Mouse (Mus musculus) layer of hippocampus, adult 11-12 months (tissue): ENCODE measurements at regions not wholly inside any gene's neighbourhood (a gene's known extent, or its start where the extent isn't known, plus 50 kb on each side); places are given as distances from the start of the nearest gene placed in this dataset.
A peak's percentile ranks its signal among the peaks of the same experiment; 100 is the strongest.

ENCODE experiments used
- DNase-seq: peaks from one replicate; pipeline ENCODE4 v3.0.0; 2022; ENCODE audit warnings: low spot score

DNA sequence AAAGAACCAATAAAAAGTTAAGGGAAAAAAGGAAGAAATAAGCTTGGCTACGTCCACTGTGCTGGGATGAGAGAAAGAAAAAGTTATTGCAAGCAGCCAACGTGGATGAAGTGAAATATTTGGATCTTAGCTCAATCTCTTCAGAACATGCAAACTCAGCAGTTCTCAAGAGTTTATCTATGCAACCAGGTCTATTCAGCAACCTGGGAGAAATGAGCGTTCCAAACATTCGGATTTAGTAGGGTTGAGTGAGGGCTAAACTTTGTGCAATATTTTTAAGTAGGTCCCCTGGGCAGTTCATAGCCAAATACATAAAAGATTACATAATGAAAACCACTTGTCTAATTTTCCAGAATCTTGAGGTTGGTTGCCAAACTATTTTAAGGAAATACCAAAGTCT, 129.0 kb upstream of the Tmem164 start:
- DNase-seq = no peak

DNA sequence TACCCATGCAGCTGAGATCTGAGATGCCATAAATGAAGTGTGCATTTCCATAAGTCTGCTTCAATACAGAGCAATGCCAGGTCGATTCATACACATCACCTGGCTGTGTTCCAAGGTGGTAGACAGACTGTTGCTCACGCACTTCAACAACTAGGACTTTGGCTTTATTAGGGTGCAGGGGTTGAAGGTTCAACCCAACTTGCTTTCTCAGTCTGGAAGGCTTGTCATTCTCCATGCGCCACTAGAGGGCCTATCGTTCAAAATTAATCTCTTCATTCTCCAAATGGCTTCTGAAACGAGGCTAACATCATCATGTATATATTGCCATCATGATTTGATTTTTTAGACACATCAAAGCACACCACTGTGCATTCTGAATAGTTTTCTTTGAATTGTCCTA, 127.0 kb upstream of the Tmem164 start:
- DNase-seq = peak; percentile 30

DNA sequence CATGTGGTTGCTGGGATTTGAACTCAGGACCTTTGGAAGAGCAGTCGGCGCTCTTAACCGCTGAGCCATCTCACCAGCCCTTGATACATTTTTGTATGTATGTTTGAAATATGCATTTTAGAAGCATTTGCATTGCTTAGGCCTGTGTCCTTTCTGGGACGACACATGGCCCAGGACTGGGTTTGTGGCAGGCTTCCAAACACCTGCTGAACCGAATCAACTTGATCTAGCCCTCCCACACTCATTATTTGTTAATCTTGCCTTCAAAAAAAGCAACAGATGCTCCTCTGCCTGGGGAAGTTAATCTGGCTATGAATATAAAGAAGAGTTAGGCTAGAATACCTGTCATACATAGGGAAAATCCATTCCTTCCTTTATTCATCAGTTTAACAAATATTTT, 123.7 kb upstream of the Tmem164 start:
- no peak for DNase-seq

DNA sequence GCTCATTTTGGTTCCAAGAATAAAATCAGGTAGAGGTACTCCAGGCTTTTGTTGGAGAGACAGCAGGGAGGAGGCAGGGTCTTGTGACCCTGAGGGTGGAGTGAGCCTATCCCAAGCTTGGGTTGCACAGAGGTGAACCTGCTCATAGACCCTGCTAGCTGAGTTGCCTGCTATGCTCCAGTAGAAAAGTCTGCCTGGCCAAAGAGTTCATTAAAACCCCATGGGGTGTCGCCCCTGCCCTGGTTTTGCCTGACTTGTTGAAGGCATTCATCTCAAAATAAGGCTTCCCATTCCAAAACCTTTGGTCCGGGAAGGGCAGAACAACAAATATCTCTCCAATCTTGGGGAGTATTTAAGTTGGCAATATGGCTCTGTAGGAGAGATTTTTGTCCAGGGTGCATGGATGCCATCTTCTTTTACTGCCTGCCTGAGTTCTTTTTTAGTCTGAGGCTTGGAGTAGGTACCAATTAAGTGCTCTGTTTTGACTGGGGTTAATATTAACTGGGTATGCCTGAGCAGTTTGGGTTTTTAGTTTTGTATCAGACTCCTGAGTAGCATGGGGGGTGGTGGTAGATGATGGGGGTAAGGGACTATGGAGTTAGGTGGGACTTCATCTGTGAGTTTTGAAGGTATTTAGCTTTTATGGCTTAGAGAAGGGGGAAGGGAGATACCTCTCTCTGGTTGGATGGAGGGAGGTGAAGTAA, 120.8 kb upstream of the Tmem164 start:
- DNase-seq = no peak

DNA sequence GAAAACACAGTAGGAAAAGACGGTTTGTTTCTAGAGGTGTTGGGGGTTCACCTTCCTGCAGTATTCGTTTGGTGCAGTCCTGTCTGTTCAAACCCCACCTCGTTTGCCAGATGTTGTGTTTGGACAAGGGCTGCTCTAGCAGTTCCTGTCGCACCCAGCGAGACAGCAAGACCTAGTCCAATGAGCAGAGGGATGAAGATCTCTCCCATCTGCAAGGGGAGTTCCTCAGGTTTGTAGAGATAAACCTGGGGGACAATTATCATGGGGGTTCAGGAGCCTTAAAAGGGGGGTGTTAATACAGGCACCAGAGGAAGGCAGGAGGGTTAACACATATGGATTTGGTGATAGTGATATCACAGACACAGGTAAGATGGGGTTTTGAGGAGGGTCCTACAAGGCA, 119.4 kb upstream of the Tmem164 start:
- no peak for DNase-seq

DNA sequence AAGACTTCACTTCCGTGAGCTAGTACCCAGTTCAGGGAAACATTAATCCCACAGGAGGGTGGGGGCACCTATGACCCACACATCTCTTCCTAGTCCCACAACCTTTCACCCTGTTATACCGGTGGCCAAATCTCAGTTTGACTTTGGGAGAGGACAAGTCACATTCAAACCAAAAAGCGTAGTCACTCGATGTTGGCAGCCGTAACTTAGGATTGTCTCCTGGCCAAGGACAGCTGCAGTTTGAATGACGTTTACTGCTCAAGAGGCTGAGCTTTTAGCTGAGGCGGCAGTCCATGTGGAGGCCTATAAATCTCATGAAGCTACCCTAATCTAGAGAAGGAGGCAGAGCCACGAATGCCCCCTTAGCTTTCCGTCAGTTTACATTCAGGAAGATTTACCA, 117.0 kb upstream of the Tmem164 start:
- DNase-seq = no peak

DNA sequence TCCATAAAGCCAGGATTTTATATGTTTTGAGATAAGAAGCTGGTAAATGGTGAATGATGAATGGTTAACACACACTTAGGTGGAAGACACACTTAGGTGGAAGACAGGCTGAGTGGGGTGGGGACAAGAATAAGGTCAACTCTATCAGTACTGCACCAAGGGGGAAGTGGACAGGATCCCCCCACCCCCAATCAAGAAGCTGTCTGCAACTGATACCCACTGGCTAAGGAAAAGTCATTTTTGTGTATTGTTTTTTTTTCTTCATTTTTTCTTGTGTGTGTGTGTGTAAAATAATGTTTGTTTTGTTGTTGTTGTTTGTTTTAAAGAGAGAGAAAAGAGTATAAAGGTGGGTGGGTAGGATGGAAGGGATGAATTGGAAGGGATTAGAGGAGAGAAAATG, 109.4 kb upstream of the Tmem164 start:
- DNase-seq = no peak

DNA sequence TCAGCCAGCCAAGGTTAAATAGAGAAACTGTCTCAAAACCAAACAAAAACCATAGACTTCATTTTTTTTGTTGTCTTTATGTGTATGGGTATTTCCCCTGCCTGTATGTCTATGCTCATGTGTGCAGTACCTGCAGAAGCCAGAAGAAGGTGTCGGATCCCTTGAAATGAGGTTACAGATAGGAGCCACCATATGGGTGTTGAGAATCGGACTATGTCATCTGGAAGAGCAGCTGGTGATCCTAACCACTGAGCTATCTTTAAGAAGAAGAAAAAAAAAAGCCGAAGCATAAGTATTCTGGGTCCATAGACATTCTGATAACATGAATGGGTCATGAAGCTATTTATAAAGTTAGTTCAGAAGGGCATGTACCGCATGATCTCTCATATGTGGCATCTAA, 107.2 kb upstream of the Tmem164 start:
- DNase-seq = no peak

DNA sequence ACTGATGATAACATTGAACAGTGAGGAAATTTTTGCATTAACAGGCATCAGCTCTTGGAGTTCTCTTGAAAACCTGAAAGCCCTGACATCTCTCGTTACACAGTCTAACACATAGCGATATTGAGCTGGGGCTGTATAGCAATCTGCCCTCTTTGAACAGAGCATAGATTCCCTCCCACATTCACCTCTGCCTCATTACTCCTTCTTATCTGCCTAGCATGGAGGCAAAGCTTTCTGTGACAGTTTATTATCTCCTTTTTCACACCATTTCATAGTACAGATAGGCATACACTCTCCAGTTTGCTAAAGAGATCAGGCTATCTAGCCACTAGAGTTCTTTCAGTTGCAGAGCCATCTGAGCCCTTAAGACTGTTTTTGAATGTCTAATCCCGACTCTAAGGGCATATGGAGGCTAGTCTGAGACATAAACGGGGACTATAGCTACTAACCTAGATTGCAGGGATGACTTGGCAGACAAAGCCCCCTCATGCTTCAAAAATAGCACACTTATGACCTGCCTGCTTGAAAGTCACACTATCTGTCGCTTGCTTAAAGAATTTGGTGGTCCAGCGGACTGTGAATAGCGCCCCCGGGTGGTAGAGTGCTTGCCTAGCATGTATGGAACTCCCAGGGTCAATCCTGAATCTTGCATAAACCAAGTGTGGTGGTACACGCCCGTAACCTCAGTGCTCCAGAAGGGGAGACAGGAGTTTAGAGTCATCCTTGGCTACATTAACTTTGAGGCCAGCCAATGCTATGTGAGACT, 106.1 kb upstream of the Tmem164 start:
- no peak for DNase-seq

DNA sequence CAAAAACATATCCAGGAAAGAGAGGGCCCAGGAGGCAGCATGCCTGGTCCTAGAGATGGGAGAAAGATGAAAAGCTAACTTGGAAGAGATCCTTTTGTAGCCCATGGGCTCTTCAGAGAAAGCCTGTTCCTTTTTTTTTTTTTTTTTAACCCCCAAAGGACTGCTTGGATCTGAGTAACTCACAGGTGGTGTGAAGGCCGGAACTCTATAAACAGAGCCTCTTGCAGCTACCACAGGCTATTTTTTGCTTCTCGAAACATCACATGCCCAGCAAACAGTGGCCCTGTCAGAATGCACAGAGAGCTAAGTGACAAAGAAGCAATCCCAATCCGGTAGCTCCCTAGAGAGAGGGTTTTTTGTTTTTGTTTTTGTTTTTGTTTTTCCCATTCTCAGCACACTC, 105.1 kb upstream of the Tmem164 start:
- no peak for DNase-seq

DNA sequence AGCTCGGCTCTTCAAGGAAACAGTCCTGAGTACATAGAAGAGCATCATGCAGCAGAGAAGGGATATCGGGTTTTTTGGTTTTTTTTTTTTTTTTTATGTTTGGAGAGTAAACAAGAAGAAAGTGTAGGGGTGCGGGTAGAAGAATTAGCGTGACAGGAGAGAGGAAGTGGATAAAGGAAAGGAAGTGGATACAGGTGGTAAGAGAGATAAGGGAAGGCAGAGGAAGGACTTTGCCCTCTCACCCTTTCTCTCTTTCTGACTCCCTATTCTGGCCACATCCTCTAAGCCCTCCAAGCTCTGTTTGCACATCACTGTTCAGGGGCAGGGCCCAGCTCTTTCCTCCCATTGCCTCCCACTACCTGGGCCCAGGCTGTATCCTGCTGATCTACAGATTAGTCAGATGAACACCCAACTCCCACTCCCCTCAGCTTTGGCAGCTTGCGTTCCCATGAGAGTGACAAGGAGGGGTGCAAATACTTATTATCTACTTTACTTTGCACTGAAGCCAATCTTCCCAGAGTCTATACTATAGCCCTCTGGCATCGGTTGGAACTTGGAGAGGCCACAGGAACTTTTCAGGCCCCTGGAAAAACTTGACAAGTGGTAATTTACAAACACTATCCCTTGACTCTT, 103.6 kb upstream of the Tmem164 start:
- DNase-seq = no peak

DNA sequence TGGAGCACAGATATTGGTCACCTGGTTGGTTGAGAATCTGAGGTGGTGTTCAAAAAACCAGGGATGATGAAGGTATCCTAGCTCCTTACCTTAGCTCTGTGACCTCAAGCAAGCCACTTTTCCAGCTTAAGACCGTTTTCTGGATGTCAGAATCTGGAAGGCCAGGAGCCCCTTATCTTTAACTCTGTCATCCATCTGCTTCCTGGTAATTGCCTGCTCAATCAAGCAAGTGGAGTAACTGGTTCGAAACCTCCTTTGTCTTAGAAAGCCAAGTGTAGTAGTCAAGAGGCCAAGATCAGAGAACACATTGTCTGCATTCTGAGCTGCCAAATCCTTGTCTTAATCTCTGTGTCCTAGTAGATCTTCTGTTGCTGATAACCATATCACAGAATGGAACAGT, 95.9 kb upstream of the Tmem164 start:
- no peak for DNase-seq

DNA sequence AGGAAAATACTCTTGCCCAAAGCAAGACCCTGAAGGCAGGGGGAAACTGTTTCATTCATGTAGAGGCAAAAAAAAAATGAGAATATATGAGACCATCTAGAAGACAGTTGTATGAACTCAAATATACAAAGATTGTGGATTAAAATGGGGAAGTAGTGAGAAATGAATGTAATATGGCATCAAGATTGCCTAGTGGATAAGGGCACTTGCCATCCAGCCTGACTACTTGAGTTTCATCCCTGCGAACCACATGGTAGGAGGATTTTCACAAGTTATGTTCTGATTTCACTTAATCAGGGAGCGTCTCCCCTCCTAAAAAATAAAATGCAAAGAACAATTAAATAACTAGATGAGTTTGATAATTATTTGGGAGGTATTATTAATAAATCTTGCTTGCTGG, 81.8 kb upstream of the Tmem164 start:
- no peak for DNase-seq

DNA sequence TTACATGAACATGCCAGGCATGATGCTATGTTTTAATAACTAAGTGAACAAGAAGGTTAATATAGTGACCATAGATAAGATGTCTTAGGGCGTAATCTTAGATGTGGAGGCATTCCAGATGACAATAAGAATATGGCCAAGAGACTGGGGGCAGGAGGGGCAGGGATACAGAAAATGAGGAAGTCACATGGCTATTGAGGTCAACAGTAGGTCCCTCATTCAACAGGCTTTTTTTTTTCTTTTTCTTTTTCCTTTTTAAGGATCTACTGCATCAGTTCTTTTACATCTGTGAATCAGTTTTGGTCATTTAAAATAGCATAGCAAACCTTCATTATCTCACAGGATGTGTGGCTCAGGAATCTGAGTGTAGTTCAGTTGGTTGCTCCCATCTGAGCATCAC, 80.4 kb upstream of the Tmem164 start:
- DNase-seq = no peak

DNA sequence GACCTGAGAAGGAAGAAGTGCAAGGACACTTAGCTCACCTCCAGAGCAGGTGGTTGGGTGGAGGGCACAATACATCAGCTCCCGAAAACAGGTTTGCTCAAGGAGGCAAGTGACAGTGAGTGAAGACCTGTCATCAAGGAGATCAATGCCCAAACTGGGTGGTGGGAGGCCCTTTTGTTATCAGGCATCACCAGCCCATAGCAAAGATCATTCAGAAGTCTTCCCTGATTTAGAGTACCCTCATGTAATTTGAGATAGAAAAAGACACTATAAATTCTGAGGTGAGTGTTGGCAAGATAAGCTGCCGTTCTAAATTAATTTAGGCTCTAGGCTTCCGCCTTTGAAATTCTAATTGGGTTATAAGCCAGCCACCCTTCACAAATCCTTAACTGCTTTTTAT, 76.1 kb upstream of the Tmem164 start:
- DNase-seq = no peak

DNA sequence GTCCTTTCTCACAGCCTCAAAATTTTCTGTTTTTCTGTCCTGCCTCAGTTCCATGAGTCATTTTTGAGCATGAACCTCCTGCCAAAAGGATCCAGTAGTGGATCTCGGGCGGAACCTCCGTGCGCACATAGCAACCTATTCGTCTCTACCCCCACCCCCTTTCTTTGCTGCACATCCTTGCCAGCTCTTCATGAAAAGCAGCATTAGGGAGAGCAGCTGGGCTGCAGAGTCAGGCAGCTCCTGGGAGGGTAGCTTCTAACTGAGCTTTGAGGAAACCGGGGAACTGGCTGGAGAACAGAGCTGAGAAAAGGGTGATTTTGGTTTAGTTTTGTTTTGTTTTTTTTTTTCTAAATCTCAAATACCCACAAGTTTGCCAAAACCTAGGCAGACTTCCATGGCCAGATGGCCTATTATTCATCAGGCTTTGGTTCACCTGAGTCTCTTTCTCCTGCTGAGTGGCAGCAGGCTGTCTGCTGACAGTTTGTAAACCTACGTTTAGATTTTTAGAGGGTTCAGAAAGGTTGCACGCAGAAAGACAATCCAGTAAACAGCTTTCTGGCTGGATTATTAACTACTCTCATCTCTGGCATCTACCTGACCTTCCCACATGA, 74.5 kb upstream of the Tmem164 start:
- no peak for DNase-seq

DNA sequence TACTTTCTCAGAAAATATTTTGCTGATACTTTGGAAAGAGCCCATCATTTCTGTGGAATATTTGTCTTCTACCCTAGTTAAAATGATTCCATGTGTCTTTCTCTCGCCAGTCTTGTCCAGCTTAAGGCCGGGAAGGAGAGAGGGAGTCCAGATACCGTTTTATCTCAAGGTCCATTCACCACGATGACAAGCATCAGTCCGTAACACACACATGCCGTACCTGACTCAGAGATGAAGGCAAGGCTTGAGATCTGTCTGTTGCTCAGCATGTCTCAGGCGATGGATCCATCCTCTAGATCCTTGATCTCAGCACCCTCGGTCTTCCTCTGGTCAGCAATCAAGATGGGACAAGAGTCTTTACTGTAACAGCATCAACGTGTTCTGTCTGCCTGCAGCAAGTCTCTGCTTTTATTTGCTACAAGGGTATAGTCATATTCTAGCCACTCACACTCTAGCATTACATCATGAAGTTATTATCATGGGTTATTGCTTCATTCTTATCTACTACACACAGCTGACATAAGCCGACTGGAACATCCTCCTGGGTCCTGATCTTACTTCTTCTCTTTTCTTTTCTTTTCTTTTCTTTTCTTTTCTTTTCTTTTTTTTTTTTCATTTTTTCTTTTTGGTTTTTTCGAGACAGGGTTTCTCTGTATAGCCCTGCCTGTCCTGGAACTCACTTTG, 64.9 kb upstream of the Tmem164 start:
- no peak for DNase-seq

DNA sequence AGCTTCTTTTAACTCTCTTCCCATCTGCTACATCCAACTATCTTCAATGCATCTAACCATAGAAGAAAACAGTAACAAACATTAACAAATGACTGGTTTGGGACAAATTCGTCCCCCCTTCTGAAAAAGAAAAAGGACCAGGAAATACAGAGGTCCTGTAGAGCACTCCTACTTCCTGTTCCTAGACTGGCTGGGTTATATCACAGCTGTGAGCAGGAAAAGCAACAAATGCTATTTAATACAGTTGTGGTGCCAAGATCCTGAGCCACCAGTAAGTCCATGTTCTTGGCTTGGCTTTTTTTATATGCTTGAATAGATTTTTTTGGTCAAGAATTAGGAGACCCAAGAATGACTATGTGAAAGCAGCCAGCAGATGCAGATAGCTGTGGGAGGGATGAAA, 62.8 kb upstream of the Tmem164 start:
- no peak for DNase-seq

DNA sequence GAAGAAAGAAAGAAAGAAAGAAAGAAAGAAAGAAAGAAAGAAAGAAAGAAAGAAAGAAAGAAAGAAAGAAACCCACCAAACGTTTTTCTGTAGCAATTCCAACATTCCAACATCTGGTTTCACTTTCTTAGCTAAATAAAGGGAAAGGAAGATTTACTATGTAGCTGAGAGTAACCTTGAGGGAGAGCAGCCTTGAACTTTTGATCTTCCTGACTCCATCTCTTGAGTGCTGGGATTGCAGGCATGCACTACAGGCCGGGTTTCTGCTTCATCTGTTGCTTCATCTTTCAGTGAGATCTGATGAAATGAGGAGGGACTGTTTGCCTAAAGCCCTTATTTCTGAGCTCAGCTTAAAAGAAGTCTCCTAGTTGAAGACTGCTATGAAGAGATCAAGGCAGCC, 57.8 kb upstream of the Tmem164 start:
- DNase-seq = no peak

DNA sequence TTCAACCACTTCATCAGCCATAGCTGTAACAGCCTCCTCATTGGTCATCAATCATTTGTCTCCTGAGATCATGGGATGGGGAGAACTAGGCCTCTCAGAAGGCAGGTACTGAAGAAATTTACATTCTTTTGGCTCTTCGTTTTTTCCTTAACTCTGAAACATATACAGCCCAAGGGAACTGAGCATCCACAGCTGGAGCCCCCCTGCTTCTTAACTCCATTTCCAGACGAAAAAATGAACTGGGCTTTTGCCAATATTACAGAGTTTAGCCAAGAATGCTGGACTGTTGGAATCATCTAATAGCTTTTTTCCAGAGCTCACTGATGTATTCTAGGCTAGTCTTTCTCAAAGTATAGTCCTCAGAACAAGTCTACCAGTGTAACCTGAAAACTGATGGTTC, 57.3 kb upstream of the Tmem164 start:
- no peak for DNase-seq
